Mouse (Mus musculus) liver, adult 2 months (tissue): Measurements from ENCODE around the gene Csnk1g2. TPM values are rescaled to one million over a fixed set of nuclear protein-coding genes. Genes with fewer than 3 reads are reported as not detected.

ENCODE experiments used
- DNase-seq: peaks from one replicate; pipeline ENCODE4 v3.0.0-alpha.2; 2011; ENCODE audit warnings: low read depth, low spot score; ENCODE audit errors: extremely low read depth
- H3K27ac ChIP-seq: fragments of 200-500 bp; replicated peaks from 2 replicates; pipeline ENCODE4 v1.5.1; 2012; ENCODE audit warnings: low read depth, mild to moderate bottlenecking, control low read depth, inconsistent platforms, low read length; ENCODE audit not compliant: insufficient read depth
- H3K27me3 ChIP-seq: fragments of 200-500 bp; 2 replicates; pipeline ENCODE4 v1.6.1; 2012; ENCODE audit warnings: mild to moderate bottlenecking, moderate library complexity, low read length, inconsistent platforms; ENCODE audit not compliant: control insufficient read depth, insufficient read depth
- H3K36me3 ChIP-seq: fragments of 200-500 bp; 2 replicates; pipeline ENCODE4 v1.6.1; 2012; ENCODE audit warnings: low read length, inconsistent platforms; ENCODE audit not compliant: control insufficient read depth, insufficient read depth
- H3K4me1 ChIP-seq: fragments of 200-500 bp; 2 replicates; pipeline ENCODE4 v1.6.1; 2011; ENCODE audit warnings: low read length; ENCODE audit not compliant: control insufficient read depth, insufficient read depth
- H3K4me3 ChIP-seq: fragments of 200-500 bp; 2 replicates; pipeline ENCODE4 v1.5.1; 2011; ENCODE audit warnings: low read depth, mild to moderate bottlenecking, control low read depth, low read length, moderate library complexity; ENCODE audit not compliant: insufficient read depth
- H3K79me2 ChIP-seq: fragments of 200-500 bp; 2 replicates; pipeline ENCODE4 v1.6.1; 2012; ENCODE audit warnings: inconsistent platforms, mild to moderate bottlenecking, low read length, moderate library complexity; ENCODE audit not compliant: control insufficient read depth, insufficient read depth
- H3K9ac ChIP-seq: fragments of 200-500 bp; 2 replicates; pipeline ENCODE4 v1.6.1; 2012; ENCODE audit warnings: low read depth, mild to moderate bottlenecking, control low read depth, inconsistent platforms, low read length
- CTCF ChIP-seq: fragments of 200-500 bp; IDR thresholded peaks from 2 replicates; pipeline ENCODE4 v1.5.1; 2011; ENCODE audit warnings: low read depth, low read length, control low read depth
- POLR2A ChIP-seq: fragments of 200-500 bp; IDR thresholded peaks from 2 replicates; pipeline ENCODE4 v1.6.1; 2011; ENCODE audit warnings: low read length, control low read depth; ENCODE audit not compliant: insufficient read depth; ENCODE audit errors: extremely low read depth
- WGBS: fragments of 180-500 bp; shearing (Covaris S2); methylation state at CpG from one replicate; pipeline ENCODE4 v1.1.7; 2018; 5-methylcytosine and 5-hydroxymethylcytosine counted together
- polyA plus RNA-seq: library from polyadenylated mRNA; depleted of rRNA; stranded (reverse); fragments of >200 nt; gene quantifications from 2 replicates; pipeline ENCODE4 v1.2.3, GENCODE M21; 2012
- total RNA-seq: library from RNA; depleted of rRNA; stranded (reverse); fragments of >200 nt; gene quantifications from 2 replicates; pipeline ENCODE4 v1.2.3, GENCODE M21; 2014

The Csnk1g2 gene
- total and polyA plus RNA-seq, 2 experiments: 54.4 to 123 TPM

DNA sequence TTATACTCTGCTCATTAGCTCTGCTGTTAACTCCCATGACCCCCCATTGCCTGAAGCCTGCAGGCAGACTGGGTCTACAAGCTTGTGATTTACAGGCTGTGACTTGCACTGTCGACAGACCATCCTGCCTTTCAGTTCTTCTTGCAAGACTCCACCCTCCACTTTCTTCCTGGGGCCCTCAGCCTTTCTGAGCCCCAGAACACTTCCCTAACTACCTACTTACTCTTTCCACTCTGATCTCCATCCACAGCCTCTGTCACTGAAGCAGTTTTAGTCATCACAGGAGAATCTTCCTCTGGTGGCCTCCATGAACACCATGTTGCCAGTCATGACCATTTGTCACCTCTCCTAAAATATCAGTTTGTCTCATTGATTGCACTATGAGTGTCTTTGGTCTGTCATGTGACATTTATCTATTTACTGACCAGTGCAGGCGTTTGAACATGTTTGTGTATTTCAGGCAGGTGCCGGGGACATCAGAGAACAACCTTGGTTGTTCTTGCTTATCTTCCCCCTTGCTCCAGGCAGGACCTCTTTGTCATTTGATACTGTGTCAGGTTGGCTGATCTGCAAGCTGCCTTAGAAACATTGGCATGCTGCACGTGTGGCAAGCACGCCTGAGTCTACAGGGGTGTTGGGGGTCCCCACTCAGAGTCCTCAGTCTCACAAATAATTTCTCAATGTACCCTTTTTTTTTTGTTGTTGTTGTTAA lies 41.0 kb downstream of the Csnk1g2 start:
- H3K27ac ChIP-seq: peak overlapping the region; percentile 92
- H3K27me3 ChIP-seq: no peaks in the 10 kb centered on the region
- H3K4me3 ChIP-seq: no peak overlapping the region
- peak; percentile 91 for DNase-seq
- 21% methylated on average over 5 of the region's 5 CpGs for WGBS
- TF ChIP-seq CTCF (no peak), POLR2A (no peak)
- peaks cover 34% of the 10 kb centered on the region for H3K4me1 ChIP-seq
- 0 out of 2 replicates have a peak overlapping the region, but pooled peaks have one; percentile 4 for H3K9ac ChIP-seq
- peaks cover 17% of the 10 kb centered on the region; the same call in 1 of the 2 replicates for H3K36me3 ChIP-seq
- no peaks in the 10 kb centered on the region for H3K79me2 ChIP-seq

DNA sequence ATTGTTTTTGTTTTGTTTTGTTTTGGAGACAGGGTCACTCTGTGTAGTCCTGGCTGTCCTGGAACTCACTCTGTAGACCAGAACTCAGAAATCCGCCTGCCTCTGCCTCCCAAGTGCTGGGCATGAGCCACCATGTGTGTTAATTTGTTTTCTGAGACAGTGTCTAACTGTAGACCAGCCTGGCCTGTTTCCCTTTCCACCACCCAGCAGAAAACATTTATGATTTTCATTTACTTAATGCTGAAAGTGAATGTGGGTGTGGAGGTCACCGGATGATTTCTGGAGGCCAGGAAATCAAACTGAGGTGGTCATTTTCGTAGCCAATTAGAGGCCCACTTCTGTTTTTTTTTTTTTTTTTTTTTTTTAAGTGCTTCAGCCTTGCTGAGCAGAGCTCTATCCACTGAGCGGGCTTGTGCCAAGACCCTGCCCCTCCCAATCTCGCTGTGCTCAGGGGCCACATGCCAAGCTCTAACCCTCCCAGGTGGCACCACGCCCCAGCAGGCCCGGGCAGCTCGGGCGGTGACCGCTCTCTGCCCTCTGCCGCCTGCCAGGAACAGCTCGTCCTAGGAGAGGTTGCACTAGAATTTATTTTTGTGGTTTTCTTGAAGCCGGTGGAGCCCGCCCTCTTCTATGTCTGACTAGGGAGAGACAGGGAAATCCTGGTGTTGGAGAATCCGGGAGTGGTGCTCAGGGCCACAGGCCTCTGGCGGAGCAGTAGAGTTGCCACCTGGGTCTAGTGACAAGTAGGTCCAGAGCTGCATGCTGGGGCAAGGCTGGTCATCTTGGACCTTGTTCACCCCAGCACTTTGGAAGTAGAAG lies 41.8 kb downstream of the Csnk1g2 start:
- peaks cover 25% of the 10 kb centered on the region for H3K36me3 ChIP-seq
- no peak overlapping the region for H3K4me3 ChIP-seq
- TF ChIP-seq CTCF: no peak
- 0 out of 2 replicates have a peak, but pooled peaks have one; percentile 12 for TF ChIP-seq POLR2A
- peak overlapping the region; percentile 92 for H3K27ac ChIP-seq
- H3K4me1 ChIP-seq: peaks cover 39% of the 10 kb centered on the region
- peak overlapping the region; percentile 64 for H3K9ac ChIP-seq
- DNase-seq: peak; percentile 90
- 2% methylated on average over 16 of the region's 16 CpGs for WGBS
- no peaks in the 10 kb centered on the region for H3K27me3 ChIP-seq
- no peaks in the 10 kb centered on the region; the same call in 1 of the 2 replicates for H3K79me2 ChIP-seq

DNA sequence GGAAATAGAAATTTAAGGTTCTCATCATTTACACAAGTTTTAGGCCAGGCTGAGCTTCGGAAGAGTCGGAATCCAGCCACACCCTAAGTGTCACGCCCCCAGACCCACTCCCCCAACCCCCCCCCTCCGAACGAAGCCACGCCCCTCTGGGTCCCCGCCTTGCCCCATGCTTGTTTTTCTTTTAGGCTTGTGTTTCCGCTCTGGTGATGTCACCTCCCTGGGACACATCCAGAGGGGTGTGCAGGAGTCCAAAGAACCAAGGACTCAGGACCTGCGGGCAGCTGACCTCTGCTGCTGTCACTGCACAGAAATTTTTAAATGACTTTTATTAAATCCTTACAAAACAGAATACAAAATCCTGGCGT lies 42.4 kb downstream of the Csnk1g2 start:
- peak overlapping the region; percentile 97 for H3K27ac ChIP-seq
- no peaks in the 10 kb centered on the region for H3K27me3 ChIP-seq
- H3K4me1 ChIP-seq: peaks cover 43% of the 10 kb centered on the region
- H3K4me3 ChIP-seq: no peak overlapping the region
- peak; percentile 89 for DNase-seq
- under 1% methylated on average over 10 of the region's 10 CpGs for WGBS
- no peaks in the 10 kb centered on the region; the same call in none of the 2 replicates for H3K79me2 ChIP-seq
- peaks cover 30% of the 10 kb centered on the region for H3K36me3 ChIP-seq
- TF ChIP-seq CTCF (no peak), POLR2A (no peak)
- peak overlapping the region; percentile 68 for H3K9ac ChIP-seq

DNA sequence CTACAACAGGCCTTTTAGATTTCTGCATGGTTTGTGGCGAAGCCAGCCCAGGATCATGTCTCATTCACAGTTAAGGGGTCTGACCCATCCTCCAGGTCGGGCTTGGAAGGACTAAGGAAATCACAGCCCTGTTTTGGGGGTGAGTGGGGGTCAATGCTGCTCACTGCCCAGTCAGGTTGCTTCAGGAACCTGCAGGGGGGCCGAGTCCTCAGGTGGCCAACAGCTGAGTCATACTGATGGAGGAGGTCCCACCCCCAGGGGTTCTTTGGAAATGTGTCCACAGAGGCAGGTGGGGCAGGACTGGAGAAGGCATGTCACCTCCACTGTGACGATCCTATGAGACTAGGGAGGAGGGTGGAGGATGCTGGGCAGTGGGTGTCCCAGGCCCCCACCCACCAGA lies 42.8 kb downstream of the Csnk1g2 start:
- Histone ChIP-seq H3K4me1 (peaks cover 48% of the 10 kb centered on the region), H3K9ac (peak overlapping the region; percentile 68), H3K4me3 (no peak overlapping the region), H3K27ac (peak overlapping the region; percentile 97), H3K79me2 (no peaks in the 10 kb centered on the region; the same call in none of the 2 replicates), H3K36me3 (peaks cover 32% of the 10 kb centered on the region), H3K27me3 (no peaks in the 10 kb centered on the region)
- no peak for DNase-seq
- 28% methylated on average over 4 of the region's 4 CpGs for WGBS
- TF ChIP-seq CTCF (no peak), POLR2A (no peak)

DNA sequence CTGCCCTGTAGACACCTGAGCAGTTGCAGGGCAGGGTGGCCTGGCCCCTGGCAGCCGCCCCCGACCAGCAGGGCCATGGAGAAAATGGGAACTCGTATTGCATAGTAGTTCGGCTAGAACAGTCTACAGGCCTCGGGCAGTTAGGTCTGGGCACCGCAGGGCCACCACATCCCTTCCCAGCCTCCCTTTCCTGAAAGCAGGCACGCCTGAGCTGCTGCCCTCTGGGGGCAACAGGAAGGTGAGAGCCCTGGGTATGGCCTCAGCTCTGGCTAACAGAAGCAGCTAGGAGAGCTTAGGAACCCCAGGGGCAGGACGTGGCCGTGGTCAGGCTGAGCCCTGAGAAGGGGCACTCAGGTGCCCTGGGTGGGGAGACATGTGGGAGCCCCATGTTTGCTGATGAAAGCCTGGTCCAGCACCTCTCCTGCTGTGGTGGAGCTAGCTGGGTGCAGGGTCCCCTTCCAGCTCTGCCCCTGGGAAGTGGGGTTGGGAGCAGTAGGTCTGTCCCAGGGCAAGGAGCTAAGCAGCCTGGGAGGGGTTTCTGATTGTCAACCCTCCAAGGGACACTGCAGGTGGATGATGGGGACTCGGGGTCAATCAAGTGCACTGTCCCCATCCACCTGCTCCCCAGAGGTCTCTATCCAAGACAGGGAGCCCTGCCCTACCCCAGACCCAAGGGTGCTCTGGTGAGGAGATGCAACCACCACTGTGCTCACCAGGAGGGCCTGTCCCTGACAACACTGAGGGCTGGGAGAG lies 43.5 kb downstream of the Csnk1g2 start:
- TF ChIP-seq CTCF (0 out of 2 replicates have a peak, but pooled peaks have one; percentile 21), POLR2A (no peak)
- Histone ChIP-seq H3K27ac (peak overlapping the region; percentile 97), H3K27me3 (no peaks in the 10 kb centered on the region), H3K36me3 (peaks cover 36% of the 10 kb centered on the region), H3K9ac (peak overlapping the region; percentile 75), H3K79me2 (peaks cover 2% of the 10 kb centered on the region), H3K4me1 (peaks cover 54% of the 10 kb centered on the region), H3K4me3 (no peak overlapping the region)
- peak; percentile 33 for DNase-seq
- 50% methylated on average over 10 of the region's 10 CpGs for WGBS
